Mouse (Mus musculus) heart, adult 2 months (tissue): ENCODE measurements around the gene Prex1. TPM values are rescaled to one million over a fixed set of nuclear protein-coding genes. Genes with fewer than 3 reads are reported as not detected.
"Not testable (repeated sequence)": the region's sequence is repeated elsewhere in the genome, so short reads cannot be mapped to it uniquely, and the experiment has no call there.

ENCODE experiments used
- DNase-seq, 2 experiments: peaks; one replicate each; pipeline ENCODE4 v3.0.0; 2021
- H3K27ac ChIP-seq: fragments of 200-600 bp; 2 replicates; pipeline ENCODE4 v1.8.1; 2022
- H3K27me3 ChIP-seq: fragments of 200-500 bp; 2 replicates; pipeline ENCODE4 v1.6.1; 2012; ENCODE audit warnings: mild to moderate bottlenecking, low read length, inconsistent platforms, mixed read lengths; ENCODE audit not compliant: control insufficient read depth, insufficient read depth
- H3K36me3 ChIP-seq: fragments of 200-500 bp; 2 replicates; pipeline ENCODE4 v1.6.1; 2012; ENCODE audit warnings: low read length, inconsistent platforms; ENCODE audit not compliant: control insufficient read depth, insufficient read depth
- H3K4me1 ChIP-seq: fragments of 200-500 bp; 2 replicates; pipeline ENCODE4 v1.6.1; 2011; ENCODE audit warnings: low read length; ENCODE audit not compliant: control insufficient read depth, insufficient read depth
- H3K4me3 ChIP-seq: fragments of 200-600 bp; 2 replicates; pipeline ENCODE4 v1.8.1; 2022
- H3K79me2 ChIP-seq: fragments of 200-500 bp; replicated peaks from 2 replicates; pipeline ENCODE4 v1.6.1; 2012; ENCODE audit warnings: mild to moderate bottlenecking, inconsistent platforms, low read length, moderate library complexity, mixed read lengths; ENCODE audit not compliant: control insufficient read depth, insufficient read depth
- H3K9ac ChIP-seq: fragments of 200-500 bp; 2 replicates; pipeline ENCODE4 v1.6.1; 2012; ENCODE audit warnings: low read depth, mild to moderate bottlenecking, control low read depth, inconsistent platforms, low read length, mixed read lengths
- CTCF ChIP-seq: fragments of 200-600 bp; IDR thresholded peaks from 2 replicates; pipeline ENCODE4 v1.8.1; 2022; ENCODE audit warnings: antibody characterized with exemption, mild to moderate bottlenecking, moderate library complexity
- EP300 ChIP-seq: fragments of 200-500 bp; IDR thresholded peaks from 2 replicates; pipeline ENCODE4 v1.6.1; 2011; ENCODE audit warnings: low read depth, low read length, control low read depth; ENCODE audit not compliant: insufficient read depth
- POLR2A ChIP-seq: fragments of 200-500 bp; IDR thresholded peaks from 2 replicates; pipeline ENCODE4 v1.6.1; 2011; ENCODE audit warnings: mild to moderate bottlenecking, low read depth, low read length, control low read depth; ENCODE audit not compliant: insufficient read depth
- WGBS: fragments of 180-500 bp; shearing (Covaris S2); methylation state at CpG from one replicate; pipeline ENCODE4 v1.1.7; 2018; 5-methylcytosine and 5-hydroxymethylcytosine counted together
- intact Hi-C: fragments of 180-260 bp; cut with DNase I; formaldehyde crosslinking; loops from one replicate; pipeline ENCODE4 v1.15.1; 2025
- polyA plus RNA-seq: library from polyadenylated mRNA; depleted of rRNA; stranded (reverse); fragments of >200 nt; gene quantifications from 2 replicates; pipeline ENCODE4 v1.2.3, GENCODE M21; 2012; rRNA removed
- total RNA-seq, 2 experiments: library from RNA; stranded (reverse); gene quantifications; 2 replicates each; pipeline ENCODE4 v1.2.3; 2021

Gene Prex1
- total and polyA plus RNA-seq, 3 experiments: 5.2 to 9.8 (median 6.0) TPM

- WGBS: 5% methylated on average over 16 of the region's 16 CpGs
- peak; percentile 60 to 74 for DNase-seq
- Histone ChIP-seq H3K79me2 (no peaks in the 10 kb centered on the region), H3K36me3 (no peaks in the 10 kb centered on the region), H3K4me3 (peak overlapping the region; percentile 29), H3K27me3 (no peaks in the 10 kb centered on the region), H3K9ac (peak overlapping the region; percentile 28; the same call in 1 of the 2 replicates), H3K27ac (peak overlapping the region; percentile 81), H3K4me1 (peaks cover 7% of the 10 kb centered on the region)
- intact Hi-C loops: no loop called here
- TF ChIP-seq CTCF (no peak), EP300 (peak; percentile 15; the same call in 1 of the 2 replicates)
These were observed 191.6 kb downstream of the Prex1 start for GRCm38 (mm10) chr2:166521878-166522611.

- H3K36me3 ChIP-seq: no peaks in the 10 kb centered on the region
- H3K27me3 ChIP-seq: no peaks in the 10 kb centered on the region
- no peak for DNase-seq
- no peaks in the 10 kb centered on the region for H3K79me2 ChIP-seq
- no peak overlapping the region for H3K9ac ChIP-seq
- H3K4me1 ChIP-seq: peaks cover 7% of the 10 kb centered on the region
- TF ChIP-seq CTCF: no peak
- no peak for TF ChIP-seq EP300
- no peak for TF ChIP-seq POLR2A
- intact Hi-C loops: no loop called here
- peak overlapping the region; percentile 81 for H3K27ac ChIP-seq
- H3K4me3 ChIP-seq: no peak overlapping the region
- 93% methylated on average over 5 of the region's 5 CpGs for whole genome bisulfite sequencing
These were observed 192.2 kb downstream of the Prex1 start for GRCm38 (mm10) chr2:166521461-166521860.

- Histone ChIP-seq H3K4me1 (peaks cover 7% of the 10 kb centered on the region), H3K4me3 (no peak overlapping the region), H3K27me3 (no peaks in the 10 kb centered on the region), H3K27ac (no peak overlapping the region), H3K36me3 (no peaks in the 10 kb centered on the region), H3K79me2 (no peaks in the 10 kb centered on the region), H3K9ac (no peak overlapping the region)
- TF ChIP-seq EP300: no peak
- TF ChIP-seq CTCF: no peak
- TF ChIP-seq POLR2A: no peak
- intact Hi-C loops: no loop called here
- DNase-seq: no peak
- 88% methylated on average over 12 of the region's 12 CpGs for WGBS
These were observed 193.1 kb downstream of the Prex1 start for GRCm38 (mm10) chr2:166520536-166520935.

GRCm38 (mm10) chr2:166517392-166518174, 196.0 kb downstream of the Prex1 start:
- H3K4me3 ChIP-seq, H3K27me3 ChIP-seq, H3K79me2 ChIP-seq, H3K27ac ChIP-seq, H3K9ac ChIP-seq, intact Hi-C loops, H3K36me3 ChIP-seq, H3K4me1 ChIP-seq: not testable (repeated sequence)
- 40% methylated on average over 14 of the region's 17 CpGs for WGBS
- peak; percentile 69 to 73 for DNase-seq

GRCm38 (mm10) chr2:166516818-166517353, 196.7 kb downstream of the Prex1 start:
- H3K4me1 ChIP-seq: peaks cover 2% of the 10 kb centered on the region
- H3K4me3 ChIP-seq: no peak overlapping the region
- H3K27ac ChIP-seq: no peak overlapping the region; the same call in 1 of the 2 replicates
- intact Hi-C loops: no loop called here
- H3K36me3 ChIP-seq: no peaks in the 10 kb centered on the region
- H3K9ac ChIP-seq: no peak overlapping the region
- H3K79me2 ChIP-seq: no peaks in the 10 kb centered on the region
- TF ChIP-seq CTCF: no peak
- TF ChIP-seq POLR2A: no peak
- TF ChIP-seq EP300: no peak
- H3K27me3 ChIP-seq: no peaks in the 10 kb centered on the region
- no peak for DNase-seq
- WGBS: 61% methylated on average over 6 of the region's 6 CpGs

Other genes with a start within 250 kb of the Prex1 start
- gene Trp53rkb, start 78.7 kb upstream of the Prex1 start, total RNA-seq: 1 to 10 TPM; 2.2 to 3.0 TPM
- gene Trp53rkb, start 78.7 kb upstream of the Prex1 start, polyA plus RNA-seq: 1.4 and 1.8 TPM in 2 replicates
- 10 to 100 TPM; 45.4 to 50.4 TPM for gene Arfgef2, start 91.8 kb upstream of the Prex1 start, total RNA-seq
- gene Arfgef2, start 91.8 kb upstream of the Prex1 start, polyA plus RNA-seq: 12.5 and 20.4 TPM in 2 replicates
- gene Cse1l, start 192.2 kb upstream of the Prex1 start, total RNA-seq: 10 to 100 TPM; 37.5 to 41.2 TPM
- 15.8 and 33.3 TPM in 2 replicates for gene Cse1l, start 192.2 kb upstream of the Prex1 start, polyA plus RNA-seq